Mouse (Mus musculus) heart, embryonic 14.5 days (tissue): Measurements from ENCODE around the gene Enthd1. TPM values are rescaled to one million over a fixed set of nuclear protein-coding genes. Genes with fewer than 3 reads are reported as not detected.

Experiments
- ATAC-seq: fragments of 200-750 bp; cut with Nextera tagmentation; 2 replicates; pipeline ENCODE4 v1.8.0; 2017; ENCODE audit warnings: low read depth, moderate TSS enrichment; ENCODE audit not compliant: insufficient number of reproducible peaks, insufficient read depth, low FRiP score
- H3K27ac ChIP-seq, 2 experiments: fragments of 200-500 bp in 1 of 2; fragments of 300-500 bp in 1 of 2; sonication (generic) in 1 of 2; replicated peaks in 1 of 2; 2 replicates each; pipeline ENCODE4 v1.5.1; 2012 to 2014; ENCODE audit warnings: low read depth in 2 of 2, low read length in 2 of 2, control low read depth in 1 of 2, mild to moderate bottlenecking in 1 of 2, mixed read lengths in 1 of 2; ENCODE audit not compliant: control insufficient read depth in 1 of 2, insufficient read depth in 1 of 2
- H3K27me3 ChIP-seq: fragments of 300-500 bp; sonication (generic); 2 replicates; pipeline ENCODE4 v1.6.1; 2014; ENCODE audit warnings: mild to moderate bottlenecking, low read length, control low read depth; ENCODE audit not compliant: control insufficient read depth, insufficient read depth
- H3K36me3 ChIP-seq: fragments of 300-500 bp; sonication (generic); 2 replicates; pipeline ENCODE4 v1.6.1; 2014; ENCODE audit warnings: mild to moderate bottlenecking, control low read depth, low read length, mixed read lengths; ENCODE audit not compliant: control insufficient read depth, insufficient read depth
- H3K4me1 ChIP-seq, 2 experiments: fragments of 200-500 bp in 1 of 2; fragments of 300-500 bp in 1 of 2; sonication (generic) in 1 of 2; 2 replicates each; pipeline ENCODE4 v1.6.1; 2012 to 2014; ENCODE audit warnings: low read length in 2 of 2, control low read depth in 1 of 2, mixed read lengths in 1 of 2; ENCODE audit not compliant: control insufficient read depth in 2 of 2, insufficient read depth in 2 of 2
- H3K4me2 ChIP-seq: fragments of 300-500 bp; sonication (generic); 2 replicates; pipeline ENCODE4 v1.6.1; 2014; ENCODE audit warnings: mild to moderate bottlenecking, low read length
- H3K4me3 ChIP-seq, 2 experiments: fragments of 200-500 bp in 1 of 2; fragments of 300-500 bp in 1 of 2; sonication (generic) in 1 of 2; 2 replicates each; pipeline ENCODE4 v1.5.1; 2012 to 2014; ENCODE audit warnings: low read length in 2 of 2, mild to moderate bottlenecking in 2 of 2, control low read depth in 1 of 2, low read depth in 1 of 2, moderate library complexity in 1 of 2; ENCODE audit not compliant: control insufficient read depth in 1 of 2, insufficient read depth in 1 of 2
- H3K9ac ChIP-seq: fragments of 300-500 bp; sonication (generic); 2 replicates; pipeline ENCODE4 v1.6.1; 2014; ENCODE audit warnings: mild to moderate bottlenecking, low read length
- H3K9me3 ChIP-seq: fragments of 300-500 bp; sonication (generic); 2 replicates; pipeline ENCODE4 v1.6.1; 2016; ENCODE audit warnings: low read length, control low read depth; ENCODE audit not compliant: control insufficient read depth
- WGBS: fragments of 180-500 bp; shearing (Covaris S2); extraction: QIAGEN DNeasy Blood & Tissue Kit; methylation state at CpG from one replicate; pipeline ENCODE4 v1.1.7; 2014; 5-methylcytosine and 5-hydroxymethylcytosine counted together
- polyA plus RNA-seq: library from polyadenylated mRNA; unstranded; fragments of >200 nt; fragmentation: Nextera tagmentation; extraction: Ambion mirVana; gene quantifications from 2 replicates; pipeline ENCODE4 v1.2.1, GENCODE M21; 2014

Gene Enthd1
- polyA plus RNA-seq, 1 experiment from 2014 or later: not detected

DNA sequence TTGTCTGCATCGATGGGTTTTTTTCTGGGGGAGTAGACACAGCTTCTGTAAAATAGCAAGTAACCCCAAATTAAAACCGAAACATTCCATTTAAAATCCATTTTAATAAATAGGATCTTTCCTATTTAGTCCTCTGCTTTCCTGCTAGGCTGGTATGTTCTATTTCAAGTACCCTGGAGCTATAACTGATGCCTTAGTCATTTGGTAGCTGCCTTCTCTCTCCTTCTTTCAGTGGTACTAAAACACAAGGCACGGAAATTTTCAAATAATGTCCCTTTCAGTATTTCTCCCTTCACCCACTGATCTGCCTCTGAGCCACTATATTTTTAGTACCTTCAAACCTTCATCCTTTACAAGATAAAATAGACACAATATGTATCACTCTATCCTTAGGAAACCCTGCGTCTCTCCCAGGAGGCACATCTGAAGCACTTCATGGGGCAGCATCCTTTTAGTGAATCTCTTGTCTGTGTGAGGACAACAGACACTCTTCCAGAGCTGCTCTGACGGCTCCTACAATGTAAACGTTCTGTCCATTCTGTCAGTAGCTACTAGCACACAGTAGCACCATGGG, 90.4 kb downstream of the Enthd1 start:
- Histone ChIP-seq H3K27me3 (peaks cover 9% of the 10 kb centered on the region), H3K4me1 (no peaks in the 10 kb centered on the region), H3K36me3 (no peaks in the 10 kb centered on the region), H3K9me3 (no peaks in the 10 kb centered on the region), H3K27ac (no peak overlapping the region), H3K9ac (no peak overlapping the region), H3K4me3 (no peak overlapping the region), H3K4me2 (no peak overlapping the region)
- no peak for ATAC-seq
- WGBS: 77% methylated on average over 6 of the region's 6 CpGs

DNA sequence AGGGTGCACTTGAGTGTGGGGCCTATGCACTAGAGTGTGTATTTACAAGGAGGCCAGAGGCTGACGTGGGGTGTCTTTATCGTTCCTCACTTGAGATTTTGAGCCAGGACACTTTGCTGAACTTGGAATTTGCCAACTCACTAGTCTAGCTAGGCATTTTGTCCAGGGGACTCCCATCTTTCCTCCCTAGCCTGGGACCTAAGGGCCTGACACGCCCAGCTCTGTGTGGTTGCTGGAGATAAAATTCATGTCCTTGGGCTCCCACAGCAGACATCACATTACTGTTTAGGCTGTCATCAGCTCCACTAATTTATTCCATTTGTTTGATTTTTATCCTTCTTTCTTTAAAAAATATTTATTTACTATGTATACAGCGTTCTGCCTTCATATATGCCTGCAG, 97.1 kb downstream of the Enthd1 start:
- peaks cover 10% of the 10 kb centered on the region for H3K27me3 ChIP-seq

DNA sequence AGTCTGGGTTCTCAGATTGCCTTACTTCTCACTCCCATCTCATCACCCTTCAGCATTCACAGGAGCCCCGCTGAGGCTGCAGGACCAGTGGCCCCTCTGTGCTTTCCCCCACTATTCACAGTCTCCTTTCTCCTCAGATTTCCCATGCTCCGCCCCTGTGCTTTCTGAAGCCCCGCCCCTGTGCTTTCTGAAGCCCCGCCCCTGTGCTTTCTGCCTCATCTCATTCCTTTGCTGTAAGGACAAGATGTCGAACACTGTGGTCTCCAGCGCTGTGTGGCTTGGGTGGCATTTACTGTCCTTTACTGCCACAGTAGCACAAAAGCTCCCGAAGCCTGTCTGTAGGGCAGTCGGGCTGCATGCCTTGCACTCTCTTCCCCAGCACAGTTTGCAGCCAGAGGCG, 102.8 kb downstream of the Enthd1 start:
- Histone ChIP-seq H3K36me3 (no peaks in the 10 kb centered on the region), H3K4me3 (peak overlapping the region in 1 of 2 experiments; percentile 15; a peak in 1 of 4 replicates), H3K27ac (no peak overlapping the region), H3K27me3 (peaks cover 18% of the 10 kb centered on the region), H3K4me2 (peak overlapping the region; percentile 40), H3K4me1 (peaks cover 7 to 12% of the 10 kb centered on the region in 2 experiments), H3K9ac (no peak overlapping the region), H3K9me3 (no peaks in the 10 kb centered on the region)
- WGBS: 2% methylated on average over 9 of the region's 9 CpGs
- no peak for ATAC-seq

More for the DNA sequence above, 97.1 kb downstream of the Enthd1 start:
- Histone ChIP-seq H3K9ac (no peak overlapping the region), H3K4me1 (no peaks in the 10 kb centered on the region), H3K9me3 (no peaks in the 10 kb centered on the region), H3K36me3 (no peaks in the 10 kb centered on the region), H3K4me3 (no peak overlapping the region), H3K4me2 (no peak overlapping the region), H3K27ac (no peak overlapping the region)
- ATAC-seq: no peak
- WGBS: 78% methylated on average over 4 of the region's 4 CpGs

DNA sequence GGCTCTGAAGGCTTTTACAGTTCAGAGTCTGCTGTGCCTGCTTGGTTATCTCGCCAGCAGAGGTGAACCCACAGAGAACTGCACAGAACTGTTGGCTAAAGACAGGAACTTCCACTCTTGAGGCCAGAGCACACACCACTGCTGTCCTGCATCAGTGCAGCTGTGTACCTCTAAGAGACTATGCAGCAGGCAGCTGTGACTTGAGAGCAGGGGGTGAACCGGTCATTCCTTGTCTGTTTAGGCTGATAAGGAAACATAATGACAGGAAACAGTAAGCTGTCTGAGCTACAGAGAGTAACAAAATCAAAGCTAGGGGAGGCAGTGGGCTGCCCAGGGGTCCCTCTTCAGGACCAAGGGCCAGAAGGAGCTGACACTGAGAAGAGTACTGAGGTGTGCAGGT, 103.5 kb downstream of the Enthd1 start:
- peaks cover 7 to 12% of the 10 kb centered on the region in 2 experiments for H3K4me1 ChIP-seq
- H3K9ac ChIP-seq: no peak overlapping the region
- H3K4me2 ChIP-seq: peak overlapping the region; percentile 40
- no peak overlapping the region for H3K27ac ChIP-seq
- peaks cover 20% of the 10 kb centered on the region for H3K27me3 ChIP-seq
- H3K4me3 ChIP-seq: no peak overlapping the region
- no peaks in the 10 kb centered on the region for H3K9me3 ChIP-seq
- no peaks in the 10 kb centered on the region for H3K36me3 ChIP-seq
- WGBS: 10% methylated on average over 2 of the region's 2 CpGs
- no peak for ATAC-seq

DNA sequence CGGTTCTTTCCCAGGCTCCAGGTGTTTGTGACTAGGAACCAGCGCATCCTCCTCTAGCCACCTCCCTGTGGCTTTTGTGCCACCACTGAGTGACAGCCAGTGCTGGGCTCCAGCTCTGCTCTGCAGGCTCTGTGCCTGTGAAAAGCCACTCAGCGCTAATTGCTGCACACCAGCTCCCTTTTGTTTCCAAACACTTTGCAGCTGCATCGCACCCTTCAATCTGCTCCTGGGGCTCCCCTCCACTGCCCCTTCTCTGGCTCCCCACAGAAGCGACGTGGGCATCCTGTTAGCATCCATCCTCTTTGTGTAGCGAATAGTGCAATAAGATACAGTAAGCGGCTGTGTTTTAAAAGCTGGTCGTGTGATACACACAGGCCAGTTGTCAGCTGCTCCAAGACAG, 104.9 kb downstream of the Enthd1 start:
- 60% methylated on average over 9 of the region's 9 CpGs for WGBS

DNA sequence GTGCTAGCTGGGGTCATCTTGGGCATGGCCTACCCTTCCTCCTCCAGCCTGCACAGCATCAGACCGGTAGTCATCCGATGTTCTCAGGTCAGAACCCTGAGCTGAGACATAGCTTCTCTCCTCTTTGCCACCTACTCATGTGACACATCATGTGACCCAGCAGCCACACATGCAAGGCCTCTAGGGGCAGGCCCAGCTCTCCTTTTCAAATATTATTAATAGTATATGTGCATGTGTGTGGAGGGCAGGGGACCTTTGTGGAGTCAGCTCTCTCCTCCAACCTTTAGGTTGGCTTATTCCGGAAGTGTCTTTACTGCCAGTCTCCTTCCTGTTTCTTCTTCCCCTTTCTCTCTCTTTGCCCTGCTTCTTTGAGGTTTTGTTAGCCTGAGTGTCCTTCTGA, 107.0 kb downstream of the Enthd1 start:
- Histone ChIP-seq H3K27ac (no peak overlapping the region), H3K4me1 (peaks cover 7 to 12% of the 10 kb centered on the region in 2 experiments), H3K4me2 (no peak overlapping the region), H3K9ac (no peak overlapping the region), H3K9me3 (no peaks in the 10 kb centered on the region), H3K4me3 (no peak overlapping the region), H3K36me3 (no peaks in the 10 kb centered on the region), H3K27me3 (peaks cover 20% of the 10 kb centered on the region)
- ATAC-seq: no peak
- WGBS: 83% methylated on average over 3 of the region's 3 CpGs

More for the DNA sequence above, 104.9 kb downstream of the Enthd1 start:
- peaks cover 22% of the 10 kb centered on the region for H3K27me3 ChIP-seq
- H3K9me3 ChIP-seq: no peaks in the 10 kb centered on the region
- no peaks in the 10 kb centered on the region for H3K36me3 ChIP-seq
- peaks cover 7 to 12% of the 10 kb centered on the region in 2 experiments for H3K4me1 ChIP-seq
- H3K9ac ChIP-seq: no peak overlapping the region
- no peak overlapping the region for H3K4me2 ChIP-seq
- H3K27ac ChIP-seq: no peak overlapping the region
- H3K4me3 ChIP-seq: no peak overlapping the region
- no peak for ATAC-seq

DNA sequence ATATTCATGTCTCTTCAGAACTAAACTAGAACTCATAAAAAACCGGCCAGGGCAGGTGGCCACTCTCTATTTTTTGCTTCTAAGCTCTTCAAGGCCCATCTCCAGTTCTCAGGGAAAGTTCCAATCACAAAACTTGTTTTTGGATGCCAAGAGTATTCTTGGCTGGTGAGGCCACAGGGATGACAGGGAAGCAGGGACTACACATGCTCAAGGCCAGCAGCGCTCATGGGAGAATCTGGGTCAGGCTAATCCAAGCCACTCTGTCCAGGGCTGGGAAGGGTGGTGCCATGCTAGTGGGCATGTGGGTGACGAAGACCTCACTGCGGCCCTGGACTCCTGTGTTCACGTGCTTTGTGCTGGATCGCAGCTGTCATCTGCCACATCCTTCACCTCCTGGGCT, 110.5 kb downstream of the Enthd1 start:
- Histone ChIP-seq H3K9me3 (peaks cover 6% of the 10 kb centered on the region; the same call in 1 of the 2 replicates), H3K9ac (no peak overlapping the region), H3K27ac (no peak overlapping the region), H3K27me3 (peaks cover 11% of the 10 kb centered on the region), H3K4me3 (no peak overlapping the region), H3K36me3 (no peaks in the 10 kb centered on the region), H3K4me1 (peaks cover 0 to 2% of the 10 kb centered on the region in 2 experiments; a peak in 1 of 4 replicates), H3K4me2 (no peak overlapping the region)
- WGBS: 78% methylated on average over 6 of the region's 6 CpGs
- no peak for ATAC-seq

DNA sequence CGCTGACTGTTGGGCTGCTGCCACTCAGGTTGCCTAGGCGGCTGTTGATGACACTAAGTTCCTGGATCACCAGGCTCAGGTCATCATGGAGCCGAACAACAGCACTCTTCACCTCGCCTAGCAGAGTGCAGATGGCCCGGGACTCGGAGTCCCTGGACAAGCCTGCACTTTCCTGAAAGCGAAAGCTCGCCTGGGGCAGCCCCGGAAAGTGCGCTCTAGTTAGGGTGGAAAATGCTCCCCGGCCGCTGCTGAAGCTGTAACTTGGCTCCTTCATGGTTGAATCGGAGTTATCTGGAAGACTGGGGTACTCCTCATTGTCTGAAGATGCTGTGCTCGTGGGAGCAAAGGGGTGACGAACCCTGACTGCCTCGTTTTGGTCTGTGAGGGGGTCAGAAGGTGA, 112.5 kb downstream of the Enthd1 start:
- Histone ChIP-seq H3K27ac (no peak overlapping the region), H3K4me2 (peak overlapping the region; percentile 19), H3K9me3 (peaks cover 6% of the 10 kb centered on the region; the same call in 1 of the 2 replicates), H3K9ac (no peak overlapping the region), H3K4me3 (no peak overlapping the region), H3K36me3 (no peaks in the 10 kb centered on the region), H3K4me1 (peaks cover 0 to 2% of the 10 kb centered on the region in 2 experiments; a peak in 2 of 4 replicates), H3K27me3 (peaks cover 11% of the 10 kb centered on the region)
- WGBS: 27% methylated on average over 16 of the region's 16 CpGs
- no peak for ATAC-seq
